Mouse (Mus musculus): ENCODE data around the gene Sgcd.

DNA sequence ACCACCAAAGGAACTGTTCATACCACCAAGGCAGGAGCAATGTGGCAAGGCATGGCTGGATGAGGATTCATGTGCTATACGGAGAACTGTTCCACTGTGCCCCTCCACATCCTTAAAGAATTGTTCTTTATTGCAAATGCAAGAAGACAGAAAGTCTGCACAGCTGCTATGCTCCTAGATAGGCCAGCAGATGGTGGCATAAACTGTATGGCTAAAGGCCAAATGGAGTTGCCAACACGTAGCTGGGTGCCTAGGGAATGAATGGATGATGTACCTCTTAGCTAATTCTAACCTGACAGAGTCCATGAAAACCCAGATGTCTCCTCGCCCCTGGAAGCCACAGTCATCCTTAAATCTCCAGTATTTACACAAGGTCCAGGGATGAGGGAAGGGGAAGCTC, 103.5 kb downstream of the Sgcd start:
- TF ChIP-seq CTCF (IDR thresholded peaks at IDR 0.05; ENCODE audit: extremely low read depth, insufficient read length, insufficient replicate concordance, low read depth, low read length) = no peak
- TF ChIP-seq POLR2A (IDR thresholded peaks at IDR 0.05; ENCODE audit: low read depth, low read length) = no peak

All from small intestine, adult 2 months (tissue).